Mouse (Mus musculus): ENCODE data around the gene Tamm41. TPM values are rescaled to one million over a fixed set of nuclear protein-coding genes. Genes with fewer than 3 reads are reported as not detected.

The Tamm41 gene
- polyA plus RNA-seq, 1 experiment from 2014 or later = 100 TPM

Other genes starting within 250 kb of the Tamm41 start
- 70.9 and 79.7 TPM in 2 replicates for gene Vgll4, start 67.9 kb downstream of the Tamm41 start, polyA plus RNA-seq (2016; fragmentation: Nextera tagmentation; extraction: Ambion mirVana)
- gene Syn2, start 97.0 kb upstream of the Tamm41 start, polyA plus RNA-seq (2016; fragmentation: Nextera tagmentation; extraction: Ambion mirVana) = 1.3 and 2.7 TPM in 2 replicates
- gene Gm17482, start 189.5 kb upstream of the Tamm41 start, polyA plus RNA-seq (2016; fragmentation: Nextera tagmentation; extraction: Ambion mirVana) = not detected in 2 replicates
- gene Timp4, start 214.3 kb upstream of the Tamm41 start, polyA plus RNA-seq (2016; fragmentation: Nextera tagmentation; extraction: Ambion mirVana) = 0.06 and 0.12 TPM in 2 replicates

All from midbrain, embryonic 10.5 days (tissue).